Mouse (Mus musculus) olfactory bulb, adult 2 months (tissue): Measurements from ENCODE around the gene Phactr4.

Experiments
- CTCF ChIP-seq: fragments of 200-500 bp; IDR thresholded peaks from 2 replicates; pipeline ENCODE4 v1.5.1; 2012; ENCODE audit warnings: low read depth, mild to moderate bottlenecking, low read length, moderate library complexity; ENCODE audit not compliant: insufficient read depth
- POLR2A ChIP-seq: fragments of 200-500 bp; IDR thresholded peaks from 2 replicates; pipeline ENCODE4 v1.6.1; 2012; ENCODE audit warnings: mild to moderate bottlenecking, low read depth, low read length, moderate library complexity; ENCODE audit not compliant: insufficient read depth

GRCm38 (mm10) chr4:132444516-132444915 lies 22.2 kb upstream of the Phactr4 start:
- TF ChIP-seq POLR2A: no peak
- no peak for TF ChIP-seq CTCF
